Mouse (Mus musculus) stomach, postnatal 0 days (tissue): Measurements from ENCODE around the gene Il1rap.

Source experiments
- CTCF ChIP-seq: IDR thresholded peaks from 2 replicates; pipeline ENCODE4 v1.5.1; 2016; ENCODE audit warnings: antibody characterized with exemption, low read depth, mild to moderate bottlenecking, moderate library complexity
- EP300 ChIP-seq: optimal IDR thresholded peaks from 2 replicates; pipeline ENCODE3; 2016; ENCODE audit warnings: antibody characterized with exemption

- no peak for TF ChIP-seq CTCF
- no peak for TF ChIP-seq EP300
Measured at GRCm38 (mm10) chr16:26722464-26722863, 141.0 kb downstream of the Il1rap start.
